Mouse (Mus musculus) adipocyte (in vitro differentiated cells): Measurements from ENCODE around the gene H2-DMb2.

Experiments
- DNase-seq: peaks from one replicate; pipeline ENCODE4 v3.0.0-alpha.2; 2016; ENCODE audit warnings: low spot score

The H2-DMb2 gene

DNA sequence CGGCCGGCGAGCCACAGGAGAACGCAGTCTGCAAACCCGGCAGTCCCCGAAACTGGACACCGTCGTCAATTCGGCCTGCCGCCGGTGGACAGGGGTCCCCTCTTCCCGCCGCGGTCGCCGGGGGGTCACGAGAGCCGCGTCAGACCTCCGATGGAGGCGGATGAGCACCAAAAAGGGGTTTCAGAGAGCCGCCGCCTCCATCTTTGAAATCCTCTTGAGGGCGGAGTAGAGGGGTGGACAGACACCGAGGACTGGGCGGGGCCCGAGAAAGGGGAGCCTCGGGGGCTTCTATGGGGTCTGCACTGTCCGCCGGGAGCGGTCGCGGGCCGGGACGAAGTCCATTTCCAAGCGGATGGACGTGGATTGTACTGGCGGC is 24.2 kb upstream of the H2-DMb2 start:
- no peak for DNase-seq

DNA sequence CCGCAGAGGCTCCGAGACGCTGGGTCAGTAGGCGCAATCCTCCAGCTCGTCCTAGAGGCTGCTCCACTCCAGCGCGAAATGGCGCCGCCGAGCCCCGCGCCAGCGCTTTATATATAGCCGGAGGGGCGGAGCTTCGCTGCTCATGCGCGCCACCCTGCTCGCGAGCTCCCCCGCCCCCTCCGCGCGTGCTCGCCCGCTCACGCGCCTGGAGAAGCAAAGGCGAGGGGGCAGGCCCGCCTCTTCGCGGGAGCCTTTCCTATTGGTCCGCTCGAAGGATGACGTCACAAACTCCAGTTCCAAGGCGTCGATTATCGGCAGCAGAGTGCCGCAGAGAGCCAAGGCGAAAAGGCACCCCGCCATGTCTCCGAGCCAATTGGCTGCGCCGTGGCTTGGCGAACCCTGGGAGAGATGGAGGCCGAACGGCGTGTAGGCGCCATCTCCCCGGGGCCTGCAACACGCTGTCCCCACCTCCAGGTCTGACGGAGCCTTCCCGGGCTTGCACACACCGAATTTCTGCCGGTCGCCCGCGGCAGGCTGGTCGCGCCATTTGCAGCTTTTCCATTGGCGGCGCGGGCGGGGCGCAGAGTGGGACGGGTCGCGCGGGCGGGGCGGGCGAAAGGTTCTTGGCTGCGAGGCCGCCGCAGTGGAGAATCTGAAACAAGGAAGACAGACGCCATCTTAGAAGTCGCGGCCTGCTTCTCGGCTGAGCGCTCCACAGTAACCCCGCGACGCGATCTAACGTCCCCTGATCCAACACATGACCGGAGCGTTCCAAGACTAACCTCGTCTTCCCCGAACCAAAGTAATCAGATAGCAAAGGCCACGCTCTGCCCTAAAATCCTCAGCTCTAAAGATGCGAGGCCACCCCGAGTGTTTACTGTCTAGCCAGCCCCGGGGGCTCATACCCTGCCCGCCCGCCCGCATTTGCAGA is 23.6 kb upstream of the H2-DMb2 start, which contains the start of gene H2-DMa:
Gene H2-DMa (plus strand): TSS at position 293 of the 931 bp plus-strand sequence.
- DNase-seq: peak; percentile 99

DNA sequence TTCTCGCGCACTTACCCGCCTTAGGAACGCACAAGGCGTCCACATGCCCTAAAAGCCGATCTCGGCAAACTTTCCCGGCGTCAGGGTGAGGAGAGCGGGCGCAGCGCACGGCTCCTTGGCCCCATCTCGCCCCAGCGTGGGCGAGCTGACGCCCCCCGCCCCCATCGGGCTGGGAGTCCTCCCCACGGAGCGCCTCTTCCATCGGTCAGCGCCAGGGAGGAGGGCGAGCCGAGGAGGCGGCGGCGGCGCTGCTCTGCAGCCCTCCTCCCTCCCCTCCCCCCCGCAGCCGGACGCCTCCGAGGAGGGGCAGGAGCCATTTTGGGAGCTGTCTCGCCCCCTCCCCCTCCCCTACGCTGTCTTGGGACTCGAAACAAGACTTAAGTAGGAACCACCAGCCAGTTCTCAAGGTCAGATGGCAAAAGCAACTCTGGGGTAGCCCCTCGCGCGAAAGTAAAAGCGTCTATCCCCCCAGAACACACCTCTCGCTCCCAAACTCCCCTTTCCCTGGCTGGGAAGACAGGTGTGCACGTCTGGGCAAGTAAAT is 22.9 kb upstream of the H2-DMb2 start:
- DNase-seq: peak; percentile 94

DNA sequence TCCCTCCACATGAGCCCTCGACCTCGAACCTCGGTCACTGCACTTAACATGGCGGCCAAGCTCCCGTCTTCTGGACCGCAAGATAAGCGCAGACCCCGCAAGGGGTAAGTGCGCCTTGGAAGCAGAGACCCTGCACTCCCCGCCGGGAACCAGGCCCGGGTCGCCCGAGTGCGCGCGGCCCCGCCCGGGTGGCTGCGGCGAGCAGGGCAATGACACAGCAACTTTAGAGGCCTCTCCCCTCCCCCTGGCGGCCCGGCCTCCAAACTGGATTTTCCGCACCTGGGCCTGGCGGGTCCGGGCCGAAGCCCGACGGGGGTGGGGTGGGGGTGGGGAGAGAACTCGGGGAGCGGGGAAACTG is 22.3 kb upstream of the H2-DMb2 start:
- DNase-seq: no peak

DNA sequence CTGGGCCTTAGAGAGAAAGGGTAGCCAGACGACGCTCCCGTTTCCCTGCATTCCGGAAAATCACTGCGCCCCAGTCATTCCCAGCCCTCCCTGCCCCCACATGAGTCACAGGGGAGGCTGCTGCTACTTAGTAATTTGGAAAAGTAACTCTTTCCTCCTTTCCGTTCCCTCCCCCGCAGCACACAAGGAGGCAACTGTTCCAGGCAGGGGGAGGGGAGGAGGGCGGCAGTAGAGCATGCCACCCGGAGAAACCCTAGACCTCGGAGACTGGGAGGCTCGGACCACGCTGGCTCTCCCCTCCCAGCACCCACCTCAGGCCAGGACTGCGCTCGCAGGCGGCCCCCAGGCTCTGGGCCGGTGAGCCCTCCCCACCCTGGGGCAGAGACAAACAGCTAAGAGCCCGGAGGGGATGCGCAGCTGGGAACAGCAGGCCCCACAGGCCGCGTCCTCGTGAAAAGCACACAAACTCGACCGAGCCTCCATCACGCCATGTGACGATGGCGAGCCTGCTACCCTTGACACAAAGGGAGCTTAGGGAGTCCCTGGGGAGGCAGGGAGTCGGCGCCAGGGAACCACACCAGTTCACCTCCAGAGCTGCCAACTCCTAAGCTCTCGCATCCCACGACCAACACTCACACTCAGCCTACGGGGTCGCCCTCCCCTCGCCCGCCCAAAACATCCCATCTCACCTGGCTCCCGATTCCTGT is 21.8 kb upstream of the H2-DMb2 start:
- peak; percentile 97 for DNase-seq

DNA sequence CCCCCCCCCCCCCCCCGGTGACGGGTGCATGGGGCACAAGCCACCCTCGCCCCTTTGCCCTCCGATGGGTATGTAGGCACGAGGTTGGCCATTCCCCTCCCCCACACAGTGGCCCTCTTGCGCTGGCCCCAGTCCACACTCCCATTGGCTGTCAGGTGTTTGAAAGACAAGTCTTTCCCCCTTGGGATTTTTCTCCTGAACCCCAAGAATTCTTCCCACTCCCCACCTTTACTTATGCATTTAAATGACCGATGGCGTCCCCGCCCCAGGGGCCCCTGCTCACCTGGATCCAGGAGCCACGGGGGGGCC is 21.3 kb upstream of the H2-DMb2 start:
- peak; percentile 92 for DNase-seq

DNA sequence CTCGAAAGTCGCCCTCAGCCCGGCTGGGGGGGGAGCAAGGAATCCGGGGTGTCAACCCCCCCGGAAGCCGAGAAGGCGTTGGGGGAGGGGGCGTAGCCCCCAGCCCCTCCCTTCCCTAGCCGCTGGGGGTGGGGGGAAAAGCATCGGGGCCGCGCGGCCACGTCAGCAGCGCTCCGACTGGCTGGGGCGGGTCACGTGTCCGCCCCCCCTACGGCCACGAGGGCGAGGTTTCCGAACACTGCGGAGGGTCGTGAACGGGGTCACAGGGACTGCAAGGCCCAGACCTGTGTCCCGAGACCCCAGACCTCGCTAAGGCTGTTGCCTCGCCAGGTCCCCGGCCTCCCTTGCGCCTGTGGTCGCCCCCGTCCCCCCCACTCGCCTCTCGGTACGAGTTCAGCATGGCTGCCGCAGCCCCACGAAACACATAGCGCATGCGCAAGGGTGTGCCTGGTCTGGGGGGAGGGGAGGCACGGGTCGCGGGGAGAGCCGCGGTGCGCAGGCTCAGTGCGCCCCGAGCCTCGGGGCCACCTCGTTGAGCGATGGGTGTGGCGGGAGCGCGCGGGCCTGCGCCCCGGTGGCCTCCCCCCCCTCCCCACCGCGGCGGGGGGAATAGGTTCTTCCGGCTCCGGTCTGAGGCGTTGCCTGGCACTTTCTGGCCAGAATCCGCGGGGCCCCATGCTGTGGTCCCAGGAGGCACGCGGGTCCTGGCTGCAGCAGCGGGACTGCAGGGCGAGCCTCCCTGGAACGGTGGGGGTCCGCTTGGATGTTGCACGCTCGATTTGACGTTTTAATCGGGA is 20.7 kb upstream of the H2-DMb2 start, which contains the start of gene Brd2:
Gene Brd2 (minus strand): TSS at position 447 of the 797 bp plus-strand sequence.
- DNase-seq: peak; percentile 99

DNA sequence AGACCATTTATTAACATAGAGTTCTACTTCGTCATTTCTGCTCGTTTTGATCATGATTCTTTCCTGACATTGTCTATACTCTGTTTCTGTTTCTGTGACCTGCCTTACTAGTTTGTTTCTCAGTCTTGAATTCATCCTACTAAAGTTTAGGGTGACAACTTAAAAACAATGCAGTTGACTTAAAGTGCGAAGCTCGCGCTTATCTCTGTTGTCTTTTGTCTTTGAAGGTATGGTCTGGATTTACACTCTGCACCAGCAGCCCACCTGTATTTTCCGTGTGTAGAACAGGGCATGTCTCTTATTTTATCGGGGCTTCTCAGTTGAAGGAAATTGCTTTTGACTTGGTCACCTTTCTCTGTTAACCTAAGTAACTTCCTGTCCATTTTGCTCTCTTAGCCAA is 20.0 kb upstream of the H2-DMb2 start:
- DNase-seq: no peak

DNA sequence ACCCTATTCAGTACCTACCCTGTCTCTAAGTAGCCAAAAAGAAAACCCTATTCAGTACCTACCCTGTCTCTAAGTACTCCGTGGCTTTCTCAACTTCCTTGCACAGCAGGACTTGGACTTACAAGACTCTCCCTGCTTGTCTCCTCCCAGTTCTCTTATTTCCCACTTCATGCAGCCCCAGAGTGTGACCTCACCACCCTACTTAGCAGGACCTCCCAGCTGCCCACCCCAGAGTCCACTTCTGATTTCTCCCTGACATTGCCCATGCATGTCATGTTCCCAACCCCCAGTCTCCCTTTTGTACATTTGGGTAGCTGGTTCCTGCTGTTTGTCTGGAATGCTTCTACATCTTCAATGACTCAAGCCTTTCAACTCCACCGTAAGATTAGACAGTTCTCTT is 19.6 kb upstream of the H2-DMb2 start:
- DNase-seq: peak; percentile 53

DNA sequence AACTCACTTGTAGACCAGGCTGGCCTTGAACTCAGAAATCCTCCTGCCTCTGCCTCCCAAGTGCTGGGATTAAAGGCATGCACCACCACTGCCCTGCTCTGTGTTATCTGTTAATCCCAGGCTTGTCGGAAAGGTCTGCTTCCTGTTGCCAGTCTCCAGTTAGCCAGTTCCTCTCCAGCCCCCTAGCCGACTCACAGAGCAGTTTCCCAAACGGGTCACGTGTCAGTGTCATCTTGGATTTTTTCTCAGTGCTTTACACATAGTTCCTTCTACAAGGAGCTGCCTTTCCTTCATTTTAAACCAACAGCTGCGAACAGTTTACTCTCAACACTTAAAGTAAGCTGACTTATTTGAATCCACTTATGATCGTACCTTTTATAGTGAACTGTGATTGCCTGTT is 18.5 kb upstream of the H2-DMb2 start:
- DNase-seq: no peak

DNA sequence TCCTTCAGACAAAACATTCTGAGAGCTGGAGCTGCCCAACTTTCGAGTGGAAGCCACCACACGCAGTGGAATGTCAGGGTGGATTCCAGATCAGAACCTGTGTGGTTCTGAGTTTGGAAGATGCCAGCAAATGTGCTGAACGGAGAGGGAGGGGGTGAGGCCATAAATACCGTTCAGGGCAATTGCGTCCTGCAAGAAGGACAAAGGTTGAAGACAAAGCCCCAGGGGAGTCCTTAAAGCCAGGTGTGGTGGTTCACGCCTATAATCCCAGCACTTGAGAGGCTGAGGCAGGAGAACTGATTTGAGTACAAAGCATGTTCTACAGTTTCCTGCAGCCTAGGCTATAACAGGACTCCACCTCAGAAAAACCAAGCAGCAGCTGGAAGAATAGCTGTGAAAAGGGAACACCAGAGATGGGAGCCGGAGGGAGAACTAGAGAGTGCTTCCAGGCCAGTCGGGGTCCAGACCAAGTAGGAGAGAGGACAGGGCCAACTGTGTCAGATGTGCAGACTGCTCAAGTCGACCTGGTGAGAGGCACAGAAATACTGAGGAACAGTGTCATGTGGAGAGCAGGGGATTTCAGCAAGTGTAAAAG is 16.2 kb upstream of the H2-DMb2 start:
- DNase-seq: no peak

DNA sequence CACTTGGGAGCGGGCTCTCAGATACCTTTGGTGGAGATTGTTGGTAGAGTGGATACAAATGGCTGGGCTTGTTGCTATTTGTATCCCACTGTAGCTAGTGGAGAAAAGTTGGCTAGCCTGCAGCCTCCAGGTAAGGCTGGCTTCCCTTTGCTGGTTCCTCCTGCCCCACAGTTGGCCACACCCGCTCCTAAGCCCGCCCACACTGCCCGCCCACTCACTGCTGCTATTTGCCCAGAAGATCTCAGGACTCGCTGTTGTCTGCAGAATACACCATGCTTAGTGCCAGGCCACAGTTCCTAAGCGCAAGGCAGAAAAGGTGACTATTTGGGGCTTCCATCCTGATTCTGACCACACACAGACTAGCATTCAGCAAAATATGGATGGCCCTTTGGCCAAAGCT is 15.6 kb upstream of the H2-DMb2 start:
- DNase-seq: peak; percentile 59

DNA sequence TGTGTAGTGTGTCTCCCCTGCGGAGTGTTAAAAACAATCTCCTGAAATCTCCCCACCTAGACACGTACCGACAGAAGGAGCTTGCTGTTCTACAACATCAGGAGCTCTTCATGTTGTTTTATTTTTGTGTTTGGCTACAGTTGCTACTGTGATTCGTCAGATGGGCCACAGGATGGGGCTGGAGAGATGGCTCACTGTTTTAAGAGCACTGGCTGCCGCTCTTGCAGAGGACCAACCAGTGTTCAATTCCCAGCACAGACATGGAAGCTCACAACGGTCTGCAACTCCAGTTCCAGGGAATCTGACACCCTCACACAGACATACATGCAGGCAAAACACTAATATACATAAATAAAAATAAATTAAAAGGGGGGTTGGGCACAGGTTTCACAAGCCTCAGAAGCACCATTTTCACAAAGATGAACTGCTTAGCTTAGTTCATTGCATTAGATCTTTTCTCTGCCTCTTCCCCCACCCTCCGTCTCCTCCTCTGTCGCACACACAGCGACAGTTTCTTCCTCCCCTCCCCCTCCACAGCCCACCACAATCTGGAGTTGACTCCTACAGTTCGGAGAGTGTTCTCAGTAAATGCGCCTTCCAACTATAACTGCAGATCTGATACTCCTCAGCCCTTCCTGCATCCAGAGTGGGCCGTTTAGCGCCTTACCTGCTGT is 14.7 kb upstream of the H2-DMb2 start:
- no peak for DNase-seq

DNA sequence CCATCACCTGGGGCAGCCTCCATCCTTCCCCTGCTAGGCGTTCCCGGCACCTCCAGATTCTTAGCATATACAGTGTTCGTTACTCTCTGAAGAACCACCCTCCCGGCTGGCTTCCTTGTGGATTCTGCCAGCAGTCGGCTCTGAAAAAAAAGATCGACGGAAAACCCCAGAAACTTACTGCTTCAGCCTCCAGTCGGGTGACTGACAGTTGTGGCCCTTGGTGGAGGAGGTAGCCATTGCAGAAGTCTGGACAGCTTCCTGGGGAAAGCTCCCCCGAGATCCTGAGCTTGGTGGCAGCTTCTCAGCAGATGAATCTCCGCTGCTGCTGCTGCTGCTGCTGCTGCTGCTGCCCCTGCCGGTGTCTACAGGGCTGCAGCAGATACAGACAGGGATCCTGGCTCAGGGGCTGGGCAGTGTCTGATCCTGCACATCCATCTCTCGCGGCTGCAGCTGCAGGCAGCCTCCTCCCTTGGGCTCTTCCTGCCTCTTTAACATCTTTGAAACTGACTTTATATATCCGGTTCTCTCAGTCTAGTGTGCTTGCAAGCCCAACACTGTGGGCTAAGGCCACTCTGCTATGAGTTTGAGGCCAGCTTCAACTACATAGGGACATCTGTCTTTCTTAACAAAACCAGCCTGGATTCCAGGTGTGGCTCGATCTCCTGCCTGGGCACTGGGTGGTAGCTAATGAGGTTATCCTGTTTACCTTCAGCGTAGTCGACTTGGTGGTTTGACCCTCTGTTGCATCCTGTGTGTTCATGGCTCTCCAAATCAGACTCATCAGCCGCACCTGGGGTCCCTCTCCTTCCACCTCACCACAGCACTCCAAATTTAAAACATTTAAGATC is 13.9 kb upstream of the H2-DMb2 start:
- DNase-seq: no peak

DNA sequence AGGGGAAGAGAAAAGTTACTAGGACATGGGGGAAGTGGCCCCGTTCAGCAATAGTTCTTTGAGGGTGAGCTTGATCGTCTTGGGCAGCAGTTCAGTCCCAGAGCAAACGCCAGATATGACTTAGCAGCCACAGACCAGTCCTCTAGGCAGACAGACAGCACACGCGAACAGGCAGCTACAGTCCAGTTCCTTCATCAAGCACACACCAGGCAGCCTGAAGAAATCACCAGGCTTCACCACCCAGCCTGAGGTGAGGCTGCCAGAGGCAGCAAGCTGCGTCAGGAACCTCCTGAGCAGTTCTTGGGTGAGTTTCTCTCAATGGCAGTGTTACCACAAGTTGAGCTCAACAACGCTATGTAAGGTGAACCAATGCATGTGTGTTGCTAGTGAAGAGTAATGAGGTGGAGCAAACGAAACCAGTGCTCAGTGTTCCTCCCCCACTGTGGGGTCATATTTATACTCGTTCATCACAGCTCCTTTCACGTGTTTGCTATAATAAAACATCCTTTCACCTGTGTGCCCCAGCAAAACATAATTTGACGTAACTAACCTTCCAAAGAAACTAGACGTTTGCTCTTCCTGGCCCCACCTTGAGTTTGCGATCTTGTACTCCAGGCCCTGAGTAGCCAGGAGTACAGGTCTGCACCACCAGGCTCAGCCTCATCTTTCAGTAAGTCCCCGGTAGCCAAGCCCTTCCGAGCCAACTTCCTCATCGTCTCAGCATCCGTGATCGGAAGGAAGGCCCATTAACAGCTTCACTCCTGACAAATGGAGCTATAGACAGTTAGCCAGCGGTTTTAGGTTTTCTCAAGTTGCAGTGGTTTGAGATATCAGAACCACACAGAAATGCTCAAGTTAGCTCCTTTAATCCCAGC is 12.8 kb upstream of the H2-DMb2 start:
- no peak for DNase-seq

DNA sequence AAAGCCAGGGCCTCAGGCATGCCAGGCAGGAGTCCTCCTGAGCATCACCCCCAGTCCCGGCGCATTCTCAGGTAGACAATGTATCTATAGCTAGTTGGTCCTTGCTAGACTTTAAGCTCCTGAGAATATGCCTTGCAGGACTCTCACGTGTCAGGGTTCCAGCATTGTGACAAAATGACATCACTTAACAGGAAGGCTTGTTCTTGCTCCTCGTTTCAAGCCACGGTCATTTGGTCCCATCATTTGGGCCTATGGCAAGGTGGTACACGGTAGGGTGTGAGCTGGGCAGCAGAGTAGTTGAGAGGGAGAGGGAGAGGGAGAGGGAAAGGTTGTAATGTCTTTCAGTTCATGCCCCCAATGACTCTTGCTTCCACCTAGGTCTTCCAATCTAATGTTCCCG is 11.2 kb upstream of the H2-DMb2 start:
- no peak for DNase-seq

DNA sequence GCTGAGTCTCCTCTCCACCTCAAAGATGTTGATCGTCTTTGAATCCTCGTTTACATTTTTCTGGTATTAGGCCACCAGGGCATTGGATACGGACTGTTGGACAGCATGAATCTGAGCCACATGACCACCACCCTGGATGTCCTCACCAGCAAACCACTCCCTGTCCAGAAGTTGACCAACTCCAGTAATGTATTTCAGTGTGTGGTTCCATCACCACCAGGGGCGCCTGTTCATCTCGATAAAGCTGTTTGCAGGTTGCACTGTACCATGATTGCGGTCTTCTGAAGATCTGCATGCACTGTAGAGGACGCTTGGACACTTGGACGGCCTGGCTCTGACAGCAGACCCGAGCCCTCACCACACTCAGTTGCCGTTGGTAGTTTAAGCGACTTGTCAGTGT is 9.8 kb upstream of the H2-DMb2 start:
- no peak for DNase-seq

DNA sequence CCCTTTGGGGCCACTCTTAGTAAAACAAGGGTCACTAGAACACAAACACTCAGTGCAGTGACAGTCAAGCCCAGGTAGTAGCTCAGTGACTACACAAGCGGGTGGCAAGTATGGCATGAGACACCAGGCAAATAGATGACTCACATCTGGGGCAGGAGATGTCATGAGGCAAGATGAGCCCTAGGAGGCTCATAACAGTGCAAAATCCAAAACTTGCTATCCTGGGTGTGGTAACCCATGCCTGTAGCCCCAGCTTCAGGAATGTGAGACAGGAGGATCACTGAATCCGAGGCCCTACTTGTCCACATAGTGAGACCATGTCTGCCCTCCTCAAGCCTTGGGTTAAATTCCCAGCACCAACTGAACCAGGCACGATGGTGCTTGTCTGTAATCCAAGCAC is 8.7 kb upstream of the H2-DMb2 start:
- no peak for DNase-seq
